Mouse (Mus musculus) naive thymus-derived CD4-positive, alpha-beta T cell, adult 5 months (primary cell): ENCODE data around the gene Mrm2. TPM values are rescaled to one million over a fixed set of nuclear protein-coding genes. Genes with fewer than 3 reads are reported as not detected.

Source experiments
- polyA plus RNA-seq: library from polyadenylated mRNA; unstranded; fragments of 100-300 nt; shearing (Covaris generic); gene quantifications from one replicate; pipeline ENCODE4 v1.2.1, GENCODE M21; 2017

Mrm2 gene
- polyA plus RNA-seq, result 2.6 TPM

DNA sequence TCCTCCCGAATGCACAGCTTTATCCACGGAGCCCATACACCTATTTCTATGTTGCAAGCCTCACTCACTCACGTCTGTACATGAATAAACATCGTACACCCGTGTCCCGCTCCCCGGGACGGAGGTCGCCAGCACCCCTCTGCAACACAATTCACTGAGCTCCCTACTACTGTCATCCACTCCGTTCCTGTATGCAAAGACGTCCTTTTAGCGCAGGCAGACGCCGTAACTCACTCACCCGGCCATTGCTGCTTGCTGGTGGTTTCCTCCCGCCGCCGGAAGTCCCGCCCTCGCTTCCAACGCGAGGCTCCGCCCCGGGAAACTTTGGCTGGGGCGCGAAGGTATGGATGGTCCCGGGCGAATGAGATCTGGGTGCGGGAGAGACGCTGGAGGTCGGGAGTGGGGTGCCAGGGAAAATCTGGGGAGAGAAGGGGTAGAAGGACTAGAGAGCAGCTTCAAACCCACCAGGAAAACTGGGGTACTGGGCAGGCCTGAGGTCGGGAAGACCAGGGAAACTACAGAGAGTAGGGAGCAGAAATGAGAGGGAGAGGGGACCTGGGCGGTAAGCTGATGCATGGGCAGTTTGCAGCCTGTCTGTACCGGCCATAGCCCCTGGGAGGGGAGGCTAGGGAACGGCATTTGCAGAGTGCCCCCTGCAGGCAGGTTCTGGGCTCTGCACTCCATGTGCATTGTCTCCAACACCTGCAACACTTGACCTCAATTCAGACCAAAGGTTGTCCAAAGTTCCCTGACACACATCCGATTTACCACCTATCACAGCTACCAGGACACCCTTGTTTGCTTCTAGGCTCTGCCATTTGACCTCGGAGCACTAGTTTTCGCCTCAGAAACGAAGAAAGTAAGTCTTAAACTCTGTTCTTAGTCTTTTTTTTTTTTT, at the start of gene Mrm2:
Gene Mrm2 (minus strand): TSS at position 284 of the 898 bp plus-strand sequence.

DNA sequence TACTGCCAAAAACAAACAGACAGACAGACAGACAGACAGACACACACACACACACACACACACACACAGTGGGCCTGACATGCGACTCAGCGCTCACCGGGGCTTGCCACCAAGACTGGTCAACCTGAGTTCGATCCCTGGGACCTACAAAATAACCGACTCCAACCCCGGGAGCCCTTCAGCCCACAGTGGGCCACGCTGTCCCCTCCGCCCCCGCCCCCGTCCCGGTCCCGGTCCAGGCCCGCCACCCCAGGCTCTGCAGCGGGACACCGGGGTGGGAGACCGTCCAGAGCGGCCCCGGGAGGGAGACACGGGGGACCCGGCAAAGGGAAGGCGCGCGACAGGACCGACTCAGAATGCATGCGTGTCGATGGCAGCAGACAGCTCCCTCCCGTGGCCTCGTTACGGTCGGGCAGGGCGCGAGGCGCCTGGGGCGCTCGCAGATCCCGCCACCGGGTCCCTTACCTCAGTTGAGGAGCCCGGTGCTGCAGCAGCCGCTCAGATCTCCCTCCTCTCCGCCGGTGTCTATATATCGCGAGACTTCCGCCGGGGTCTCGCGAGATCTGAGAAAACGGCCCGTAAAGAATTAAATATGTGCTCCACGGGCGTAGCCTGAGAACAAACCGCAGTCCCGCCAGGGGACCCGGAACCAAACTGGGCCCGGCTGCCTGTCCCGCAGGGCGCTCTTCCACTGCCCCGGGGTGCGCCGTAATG, 10.5 kb downstream of the Mrm2 start, which contains the start of the genes Mad1l1 and Nudt1:
Gene Mad1l1 (minus strand): TSS at position 511 of the 714 bp plus-strand sequence.
Gene Nudt1 (plus strand): TSS at position 615 of the 714 bp plus-strand sequence.

Other genes with a start within 250 kb of the Mrm2 start
- 32.0 TPM for gene Mad1l1, start 10.3 kb downstream of the Mrm2 start, polyA plus RNA-seq
- gene Nudt1, start 10.2 kb downstream of the Mrm2 start, polyA plus RNA-seq, result 7.6 TPM
- 1.7 TPM for gene Snx8, start 57.4 kb upstream of the Mrm2 start, polyA plus RNA-seq
- 198 TPM for gene Eif3b, start 87.4 kb upstream of the Mrm2 start, polyA plus RNA-seq
- gene Gm4869, start 113.7 kb upstream of the Mrm2 start, polyA plus RNA-seq, result not detected
- 9.4 TPM for gene Chst12, start 173.7 kb upstream of the Mrm2 start, polyA plus RNA-seq
- 2.2 TPM for gene Grifin, start 233.2 kb upstream of the Mrm2 start, polyA plus RNA-seq